ENCODE assay signal across 19 mouse cellular contexts in the genomic region with DNA sequence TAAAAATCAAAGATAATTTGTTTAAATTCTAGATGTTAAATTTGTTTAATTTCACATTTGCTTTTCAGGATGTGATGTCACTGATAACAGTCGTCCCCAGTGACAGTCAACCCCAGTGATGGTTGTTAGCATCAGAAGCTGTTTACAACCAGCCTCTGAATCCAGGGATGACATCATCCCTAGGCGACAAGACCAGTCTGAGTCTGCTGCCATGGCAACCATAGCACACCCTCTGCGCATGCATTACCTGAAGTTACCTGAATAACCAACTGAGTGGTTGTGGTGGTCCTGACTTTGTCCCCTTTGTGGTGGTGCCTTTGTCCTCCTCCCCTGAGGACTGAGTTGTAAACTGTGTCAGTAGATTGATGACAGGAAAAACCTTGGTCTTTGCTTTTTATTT.
A peak's percentile ranks its signal among the peaks of the same experiment; 100 is the strongest.
DNase-seq lines count a peak whose midpoint lies in the region; ATAC-seq and TF ChIP-seq lines count a peak whose summit lies in the region.
"Had no signal": no experiment of that assay in that cellular context is flagged by ENCODE, and none has a peak within 500 bp of the region (broad histone marks: within the 10 kb centered on the region; RNA-seq: fewer than 3 reads in every experiment).

No protein-coding gene starts in this region.

- no peak for TF ChIP-seq POLR2A in brain, embryonic 14.5 days (IDR thresholded peaks at IDR 0.05; ENCODE audit: borderline replicate concordance, extremely low read depth, insufficient read depth, insufficient read length, poor library complexity, severe bottlenecking)

- no peak overlapping the region for H3K4me3 ChIP-seq in forebrain, embryonic 15.5 days
- H3K4me3 ChIP-seq in forebrain, embryonic 12.5 days (replicated peaks): no peak overlapping the region
- H3K4me3 ChIP-seq in hindbrain, postnatal 0 days (ENCODE audit: low read length): no peak overlapping the region
- H3K4me3 ChIP-seq: embryonic facial prominence, embryonic 13.5 days; layer of hippocampus, adult 2 months; left cerebral cortex, adult 2 months; myocyte had no signal

- no peaks in the 10 kb centered on the region for H3K27me3 ChIP-seq in forebrain, embryonic 15.5 days
- peaks cover 14% of the 10 kb centered on the region for H3K27me3 ChIP-seq in forebrain, embryonic 12.5 days
- H3K27me3 ChIP-seq in hindbrain, postnatal 0 days (ENCODE audit: insufficient read depth, low read length): no peaks in the 10 kb centered on the region

- peak; percentile 75 for DNase-seq in ES-CJ7 (ENCODE audit: low read depth, low spot score)
- peak; percentile 73 for DNase-seq in brain, embryonic 14.5 days (ENCODE audit: low read depth)
- DNase-seq in hindbrain, postnatal 0 days (ENCODE audit: low spot score): peak; percentile 76
- DNase-seq in thymus, postnatal 0 days (ENCODE audit: low spot score): no peak
- DNase-seq in heart, postnatal 14 days: no peak
- DNase-seq: cerebellum, adult 18-20 months; heart, adult 11 months; heart, postnatal 36 days; kidney, adult 2 months; liver, postnatal 0 days; thymus, postnatal 25 days had no signal

- peak; percentile 53; the same call in 1 of the 2 replicates for ATAC-seq in forebrain, embryonic 15.5 days (replicated peaks)
- no peak; the same call in 1 of the 2 replicates for ATAC-seq in forebrain, embryonic 12.5 days (ENCODE audit: low FRiP score)
- peak; percentile 84 for ATAC-seq in hindbrain, postnatal 0 days
- ATAC-seq in inflammation-experienced regulatory T-cells, adult 6 months: no peak
- ATAC-seq: liver, postnatal 0 days had no signal

- no peak for TF ChIP-seq CTCF in brain, embryonic 14.5 days (IDR thresholded peaks at IDR 0.05; ENCODE audit: borderline replicate concordance, extremely low read depth, insufficient read depth, insufficient read length)
- TF ChIP-seq CTCF in hindbrain, postnatal 0 days (IDR thresholded peaks at IDR 0.05; ENCODE audit: low read depth): no peak

- 37% methylated on average over 3 of the region's 3 CpGs for WGBS in forebrain, embryonic 15.5 days
- WGBS in forebrain, embryonic 12.5 days: 56% methylated on average over 3 of the region's 3 CpGs
- WGBS in hindbrain, postnatal 0 days: 43% methylated on average over 3 of the region's 3 CpGs

- no peaks in the 10 kb centered on the region for H3K9me3 ChIP-seq in forebrain, embryonic 15.5 days
- no peaks in the 10 kb centered on the region for H3K9me3 ChIP-seq in forebrain, embryonic 12.5 days
- H3K9me3 ChIP-seq in hindbrain, postnatal 0 days (ENCODE audit: low read length): no peaks in the 10 kb centered on the region
- H3K9me3 ChIP-seq: embryonic facial prominence, embryonic 13.5 days had no signal

- H3K4me2 ChIP-seq in forebrain, embryonic 15.5 days (replicated peaks): no peak overlapping the region
- H3K4me2 ChIP-seq in forebrain, embryonic 12.5 days: no peak overlapping the region
- no peak overlapping the region for H3K4me2 ChIP-seq in hindbrain, postnatal 0 days (ENCODE audit: low read depth, low read length)
- H3K4me2 ChIP-seq: embryonic facial prominence, embryonic 13.5 days had no signal

- no peak overlapping the region for H3K9ac ChIP-seq in forebrain, embryonic 15.5 days (replicated peaks)
- no peak overlapping the region for H3K9ac ChIP-seq in forebrain, embryonic 12.5 days
- no peak overlapping the region for H3K9ac ChIP-seq in hindbrain, postnatal 0 days (replicated peaks; ENCODE audit: low read length)
- H3K9ac ChIP-seq: embryonic facial prominence, embryonic 13.5 days; liver, postnatal 0 days had no signal

- no peaks in the 10 kb centered on the region for H3K4me1 ChIP-seq in forebrain, embryonic 15.5 days
- H3K4me1 ChIP-seq in forebrain, embryonic 12.5 days: peaks cover 12% of the 10 kb centered on the region
- H3K4me1 ChIP-seq in hindbrain, postnatal 0 days (ENCODE audit: insufficient read depth, low read length): peaks cover 2% of the 10 kb centered on the region; the same call in 1 of the 2 replicates

- H3K36me3 ChIP-seq in forebrain, embryonic 15.5 days: no peaks in the 10 kb centered on the region
- no peaks in the 10 kb centered on the region for H3K36me3 ChIP-seq in forebrain, embryonic 12.5 days (replicated peaks)
- H3K36me3 ChIP-seq in hindbrain, postnatal 0 days (ENCODE audit: insufficient read depth, low read length): no peaks in the 10 kb centered on the region
- H3K36me3 ChIP-seq: embryonic facial prominence, embryonic 13.5 days had no signal

- no peak overlapping the region for H3K27ac ChIP-seq in forebrain, embryonic 15.5 days (replicated peaks)
- no peak overlapping the region for H3K27ac ChIP-seq in forebrain, embryonic 12.5 days
- no peak overlapping the region for H3K27ac ChIP-seq in hindbrain, postnatal 0 days
- H3K27ac ChIP-seq: embryonic facial prominence, embryonic 13.5 days; layer of hippocampus, adult 2 months; left cerebral cortex, adult 2 months; macrophage had no signal

- intact Hi-C loops in heart, postnatal 14 days (cut with DNase I): loop anchor here (5.0 kb wide), 2 partner anchors 327 to 422 kb away; no protein-coding TSS in a partner anchor

Comparison
In these comparisons a context has a peak if more than half of its experiments do, and no peak if none do; other contexts are left out.
1. ATAC-seq: peak in forebrain, embryonic 15.5 days (single experiment) and hindbrain, postnatal 0 days (single experiment); none in forebrain, embryonic 12.5 days (single experiment) and inflammation-experienced regulatory T-cells, adult 6 months (single experiment).
2. DNase-seq: peak in ES-CJ7 (single experiment), brain, embryonic 14.5 days (single experiment) and hindbrain, postnatal 0 days (single experiment); none in thymus, postnatal 0 days (single experiment) and heart, postnatal 14 days (0 of 2).